Mouse (Mus musculus) neural tube, embryonic 11.5 days (tissue): ENCODE data around the gene Rnf220. TPM values are rescaled to one million over a fixed set of nuclear protein-coding genes. Genes with fewer than 3 reads are reported as not detected.

Experiments
- ATAC-seq: fragments of 200-750 bp; cut with Nextera tagmentation; 2 replicates; pipeline ENCODE4 v1.8.0; 2017; ENCODE audit warnings: moderate number of reproducible peaks, mild to moderate bottlenecking, moderate TSS enrichment, moderate library complexity; ENCODE audit not compliant: insufficient read depth, low FRiP score, low TSS enrichment
- DNase-seq: peaks from one replicate; pipeline ENCODE4 v3.0.0-alpha.2; 2015; ENCODE audit warnings: low spot score
- H3K27ac ChIP-seq: fragments of 300-500 bp; sonication (generic); 2 replicates; pipeline ENCODE4 v1.5.1; 2014; ENCODE audit warnings: low read depth, mild to moderate bottlenecking, low read length
- H3K27me3 ChIP-seq: fragments of 300-500 bp; sonication (generic); 2 replicates; pipeline ENCODE4 v1.6.1; 2014; ENCODE audit warnings: mild to moderate bottlenecking, low read length, mixed read lengths; ENCODE audit not compliant: control insufficient read depth, insufficient read depth
- H3K36me3 ChIP-seq: fragments of 300-500 bp; sonication (generic); 2 replicates; pipeline ENCODE4 v1.6.1; 2014; ENCODE audit warnings: mild to moderate bottlenecking, low read length, moderate library complexity, mixed read lengths; ENCODE audit not compliant: control insufficient read depth, insufficient read depth
- H3K4me1 ChIP-seq: fragments of 300-500 bp; sonication (generic); 2 replicates; pipeline ENCODE4 v1.6.1; 2014; ENCODE audit warnings: low read length, mixed read lengths; ENCODE audit not compliant: control insufficient read depth, insufficient read depth
- H3K4me2 ChIP-seq: fragments of 300-500 bp; sonication (generic); 2 replicates; pipeline ENCODE4 v1.6.1; 2014; ENCODE audit warnings: low read depth, mild to moderate bottlenecking, moderate library complexity
- H3K4me3 ChIP-seq: fragments of 300-500 bp; sonication (generic); 2 replicates; pipeline ENCODE4 v1.5.1; 2014; ENCODE audit warnings: low read depth, low read length
- H3K9ac ChIP-seq: fragments of 300-500 bp; sonication (generic); 2 replicates; pipeline ENCODE4 v1.6.1; 2014; ENCODE audit warnings: mild to moderate bottlenecking, low read length
- H3K9me3 ChIP-seq: fragments of 300-500 bp; sonication (generic); 2 replicates; pipeline ENCODE4 v1.6.1; 2016; ENCODE audit warnings: low read length; ENCODE audit not compliant: control insufficient read depth
- WGBS: fragments of 180-500 bp; shearing (Covaris S2); extraction: QIAGEN DNeasy Blood & Tissue Kit; methylation state at CpG from one replicate; pipeline ENCODE4 v1.1.7; 2014; 5-methylcytosine and 5-hydroxymethylcytosine counted together
- polyA plus RNA-seq: library from polyadenylated mRNA; unstranded; fragments of >200 nt; fragmentation: Nextera tagmentation; extraction: Ambion mirVana; gene quantifications from 2 replicates; pipeline ENCODE4 v1.2.1, GENCODE M21; 2014

Rnf220 gene
- polyA plus RNA-seq, 1 experiment from 2014 or later, result 76.8 TPM

GRCm38 (mm10) chr4:117235822-117236221, 261.0 kb downstream of the Rnf220 start:
- Histone ChIP-seq H3K4me3 (no peak overlapping the region), H3K9me3 (no peaks in the 10 kb centered on the region), H3K4me1 (no peaks in the 10 kb centered on the region), H3K4me2 (no peak overlapping the region), H3K9ac (no peak overlapping the region), H3K36me3 (no peaks in the 10 kb centered on the region), H3K27ac (no peak overlapping the region), H3K27me3 (no peaks in the 10 kb centered on the region)
- no peak for ATAC-seq
- WGBS, result 70% methylated on average over 4 of the region's 4 CpGs
- no peak for DNase-seq

DNA sequence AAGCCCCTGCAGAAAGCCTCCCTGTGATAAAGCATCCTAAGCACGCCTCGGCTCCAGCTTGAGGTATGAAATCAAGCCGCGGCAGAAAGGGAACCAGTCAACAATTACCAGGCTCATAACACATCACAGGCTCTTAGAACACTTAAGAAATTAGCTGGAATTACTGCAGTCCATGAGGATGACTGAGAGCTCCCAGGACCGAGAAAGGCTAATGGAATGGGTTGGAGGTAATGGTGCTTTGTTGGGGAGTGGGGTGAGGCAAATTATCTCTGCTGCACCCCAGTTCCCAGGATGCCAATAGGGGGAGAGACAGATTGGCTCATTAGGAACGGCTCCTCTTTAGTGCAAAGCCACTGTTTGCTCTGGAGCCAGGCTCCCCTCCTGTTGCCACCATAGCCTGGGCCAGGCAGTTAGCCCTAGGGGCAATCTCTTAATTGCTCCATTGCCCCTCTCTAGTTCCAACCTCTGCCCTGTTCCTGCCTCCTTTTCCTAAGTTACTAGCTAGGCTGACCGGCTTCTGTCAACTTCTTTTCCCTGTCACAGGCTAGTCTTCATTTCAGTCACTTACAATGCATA, 262.6 kb downstream of the Rnf220 start:
- ATAC-seq, result no peak
- 27% methylated on average over 7 of the region's 7 CpGs for WGBS

DNA sequence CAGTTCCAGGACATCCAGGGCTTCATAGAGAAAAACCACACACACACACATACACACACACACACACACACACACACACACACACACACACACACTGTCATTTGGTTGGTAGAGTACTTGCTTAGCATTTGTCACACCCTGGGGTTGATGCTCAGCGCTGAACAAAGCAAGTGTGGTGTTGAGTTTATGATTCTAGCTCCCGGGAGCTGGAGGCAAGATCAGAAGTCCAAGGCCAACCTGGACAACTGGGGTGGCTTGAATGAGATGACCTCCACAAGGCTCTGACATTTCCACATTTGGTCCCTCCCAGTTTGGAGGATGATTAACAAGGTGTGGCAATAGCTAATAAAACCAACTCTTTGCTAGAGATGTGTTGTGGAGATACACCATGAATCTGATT, 265.6 kb downstream of the Rnf220 start:
- no peak overlapping the region for H3K9ac ChIP-seq
- ATAC-seq (no peak), DNase-seq (no peak)
- no peak overlapping the region for H3K4me3 ChIP-seq
- H3K4me1 ChIP-seq, result no peaks in the 10 kb centered on the region
- 72% methylated on average over 2 of the region's 2 CpGs for WGBS
- no peak overlapping the region for H3K27ac ChIP-seq
- H3K9me3 ChIP-seq, result no peaks in the 10 kb centered on the region
- no peak overlapping the region for H3K4me2 ChIP-seq
- no peaks in the 10 kb centered on the region for H3K27me3 ChIP-seq
- H3K36me3 ChIP-seq, result no peaks in the 10 kb centered on the region

More for the DNA sequence above, 262.6 kb downstream of the Rnf220 start:
- H3K9ac ChIP-seq, result no peak overlapping the region
- H3K27me3 ChIP-seq, result no peaks in the 10 kb centered on the region
- DNase-seq, result no peak
- H3K9me3 ChIP-seq, result no peaks in the 10 kb centered on the region
- H3K4me2 ChIP-seq, result no peak overlapping the region
- no peaks in the 10 kb centered on the region for H3K4me1 ChIP-seq
- H3K36me3 ChIP-seq, result no peaks in the 10 kb centered on the region
- H3K27ac ChIP-seq, result no peak overlapping the region
- H3K4me3 ChIP-seq, result no peak overlapping the region

- ATAC-seq, result no peak
Observed at GRCm38 (mm10) chr4:117230331-117230730, 266.5 kb downstream of the Rnf220 start.

DNA sequence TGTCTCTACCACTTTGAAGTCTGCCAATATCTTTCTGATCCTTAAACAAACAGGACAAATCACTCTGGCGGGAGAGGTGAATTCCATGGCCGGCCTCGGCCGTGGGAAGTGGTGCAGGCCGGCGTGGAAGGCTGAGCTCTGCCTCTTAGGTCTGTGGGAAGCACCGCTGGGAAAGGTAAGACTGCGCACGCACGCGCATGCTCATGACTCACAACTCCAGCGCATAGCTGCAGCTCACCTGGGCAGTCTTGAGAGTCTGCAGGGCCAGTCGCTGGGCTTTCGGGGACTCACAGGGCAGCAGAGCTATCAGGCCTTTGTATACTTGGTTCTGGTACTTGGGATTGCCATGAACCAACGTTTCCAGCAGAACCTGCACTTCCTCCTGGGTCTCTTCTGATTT, 267.3 kb downstream of the Rnf220 start:
- 77% methylated on average over 15 of the region's 15 CpGs for WGBS
- Histone ChIP-seq H3K9me3 (no peaks in the 10 kb centered on the region), H3K4me3 (no peak overlapping the region), H3K9ac (no peak overlapping the region), H3K27me3 (no peaks in the 10 kb centered on the region), H3K4me2 (no peak overlapping the region), H3K27ac (no peak overlapping the region), H3K4me1 (no peaks in the 10 kb centered on the region), H3K36me3 (no peaks in the 10 kb centered on the region)
- ATAC-seq (no peak), DNase-seq (no peak)

More at GRCm38 (mm10) chr4:117230331-117230730, 266.5 kb downstream of the Rnf220 start:
- no peak for DNase-seq
- Histone ChIP-seq H3K9me3 (no peaks in the 10 kb centered on the region), H3K4me3 (no peak overlapping the region), H3K4me2 (no peak overlapping the region), H3K27ac (no peak overlapping the region), H3K27me3 (no peaks in the 10 kb centered on the region), H3K4me1 (no peaks in the 10 kb centered on the region), H3K9ac (no peak overlapping the region), H3K36me3 (no peaks in the 10 kb centered on the region)
- 62% methylated on average over 10 of the region's 10 CpGs for WGBS

GRCm38 (mm10) chr4:117225250-117225649, 271.6 kb downstream of the Rnf220 start:
- Histone ChIP-seq H3K36me3 (no peaks in the 10 kb centered on the region), H3K27me3 (no peaks in the 10 kb centered on the region), H3K4me3 (no peak overlapping the region), H3K4me2 (no peak overlapping the region), H3K9me3 (no peaks in the 10 kb centered on the region), H3K9ac (no peak overlapping the region), H3K4me1 (no peaks in the 10 kb centered on the region), H3K27ac (no peak overlapping the region)
- ATAC-seq, result no peak
- DNase-seq, result no peak

DNA sequence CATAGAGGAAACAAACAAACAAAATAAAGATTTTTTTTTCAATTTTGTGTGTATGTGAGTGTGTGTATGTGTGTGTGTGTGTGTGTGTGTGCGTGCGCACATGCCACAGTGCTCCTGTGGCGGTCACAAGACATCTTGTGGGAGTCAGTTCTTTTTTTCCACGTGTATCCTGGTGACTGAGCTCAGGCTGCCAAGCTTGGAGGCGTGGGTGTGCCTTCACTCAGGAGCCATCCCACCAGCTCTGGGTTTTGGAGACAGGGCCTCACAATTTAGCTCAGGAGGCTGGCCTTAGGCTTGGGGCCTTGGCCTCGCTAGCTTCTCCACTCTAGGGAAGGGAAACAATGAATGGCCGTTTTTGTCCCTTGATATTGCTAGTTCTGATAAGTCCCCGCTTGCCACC, 272.7 kb downstream of the Rnf220 start:
- Histone ChIP-seq H3K4me1 (no peaks in the 10 kb centered on the region), H3K4me3 (no peak overlapping the region), H3K9me3 (no peaks in the 10 kb centered on the region), H3K9ac (no peak overlapping the region), H3K27me3 (no peaks in the 10 kb centered on the region), H3K27ac (no peak overlapping the region), H3K4me2 (no peak overlapping the region), H3K36me3 (no peaks in the 10 kb centered on the region)
- no peak for DNase-seq
- ATAC-seq, result no peak
- whole genome bisulfite sequencing, result 72% methylated on average over 8 of the region's 8 CpGs

DNA sequence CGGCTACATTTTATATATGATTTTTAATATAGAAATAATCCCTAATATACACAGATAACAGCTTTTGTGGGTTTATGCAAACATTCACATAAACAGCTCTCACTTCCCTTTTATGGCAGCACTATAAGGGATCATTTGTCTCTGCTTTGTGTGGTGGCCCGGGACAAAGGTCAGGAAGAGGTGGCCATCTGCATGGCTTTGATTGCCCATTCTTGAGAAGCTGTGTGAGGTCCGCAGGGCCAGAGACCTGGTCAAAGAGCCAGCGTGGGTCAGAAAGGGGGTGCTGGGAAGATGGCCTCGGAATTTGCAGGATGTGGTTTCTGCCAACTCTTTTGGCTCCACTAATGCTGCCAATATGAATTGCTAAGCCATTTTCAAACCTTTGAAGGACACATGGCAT, 273.9 kb downstream of the Rnf220 start:
- no peak overlapping the region for H3K9ac ChIP-seq
- WGBS, result 13% methylated on average over 5 of the region's 5 CpGs

DNA sequence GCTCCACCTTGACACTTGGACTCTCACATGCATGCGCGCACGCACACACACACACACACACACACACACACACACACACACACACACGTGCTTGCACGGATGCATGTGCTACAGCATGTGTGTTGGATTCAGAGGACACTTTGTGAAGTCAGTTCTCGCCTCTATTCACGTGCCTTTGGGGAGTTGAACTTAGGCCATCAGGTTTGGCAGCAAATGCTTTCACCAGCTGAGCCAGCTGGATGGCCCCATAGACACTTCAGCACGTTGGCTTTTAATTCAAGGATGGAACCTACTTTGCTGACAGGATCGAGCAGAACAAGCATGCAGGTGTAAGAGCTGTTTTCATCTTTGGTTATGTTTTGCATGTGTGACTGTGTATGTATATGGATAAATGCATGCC, 275.0 kb downstream of the Rnf220 start:
- Histone ChIP-seq H3K27ac (no peak overlapping the region), H3K4me3 (no peak overlapping the region), H3K36me3 (no peaks in the 10 kb centered on the region), H3K27me3 (no peaks in the 10 kb centered on the region), H3K4me2 (no peak overlapping the region), H3K4me1 (no peaks in the 10 kb centered on the region), H3K9ac (no peak overlapping the region), H3K9me3 (no peaks in the 10 kb centered on the region)
- ATAC-seq (no peak), DNase-seq (no peak)
- 88% methylated on average over 9 of the region's 9 CpGs for WGBS

More for the DNA sequence above, 273.9 kb downstream of the Rnf220 start:
- ATAC-seq (no peak), DNase-seq (no peak)
- Histone ChIP-seq H3K4me2 (no peak overlapping the region), H3K27me3 (no peaks in the 10 kb centered on the region), H3K4me1 (no peaks in the 10 kb centered on the region), H3K4me3 (no peak overlapping the region), H3K9me3 (no peaks in the 10 kb centered on the region), H3K27ac (no peak overlapping the region), H3K36me3 (no peaks in the 10 kb centered on the region)
